Mouse (Mus musculus): ENCODE measurements at regions not wholly inside any gene's neighbourhood (a gene's known extent, or its start where the extent isn't known, plus 50 kb on each side); places are given as distances from the start of the nearest gene placed in this dataset.

GRCm38 (mm10) chr2:133235175-133235920, 289.6 kb upstream of the Fermt1 start:
- DNase-seq, result no peak

- DNase-seq, result peak; percentile 27 to 31
Observed at GRCm38 (mm10) chr2:133252131-133252530, 299.8 kb upstream of the Bmp2 start.

GRCm38 (mm10) chr2:133274424-133274823, 277.5 kb upstream of the Bmp2 start:
- DNase-seq, result no peak

- no peak for DNase-seq
Observed at GRCm38 (mm10) chr2:133278546-133278945, 273.4 kb upstream of the Bmp2 start.

GRCm38 (mm10) chr2:133279275-133279674, 272.7 kb upstream of the Bmp2 start:
- DNase-seq, result no peak

GRCm38 (mm10) chr2:133282692-133283091, 269.3 kb upstream of the Bmp2 start:
- no peak for DNase-seq

GRCm38 (mm10) chr2:133283709-133284108, 268.2 kb upstream of the Bmp2 start:
- no peak for DNase-seq

GRCm38 (mm10) chr2:133294136-133294535, 257.8 kb upstream of the Bmp2 start:
- DNase-seq, result peak in 1 of 2 experiments; percentile 2

- DNase-seq, result no peak
Observed at GRCm38 (mm10) chr2:133305936-133306335, 246.0 kb upstream of the Bmp2 start.

- no peak for DNase-seq
Observed at GRCm38 (mm10) chr2:133311001-133311400, 241.0 kb upstream of the Bmp2 start.

GRCm38 (mm10) chr2:133326290-133327050, 225.5 kb upstream of the Bmp2 start:
- DNase-seq, result no peak

- no peak for DNase-seq
Observed at GRCm38 (mm10) chr2:133327653-133328052, 224.3 kb upstream of the Bmp2 start.

GRCm38 (mm10) chr2:133336177-133336901, 215.6 kb upstream of the Bmp2 start:
- DNase-seq, result no peak

- DNase-seq, result no peak
Observed at GRCm38 (mm10) chr2:133338150-133338549, 213.8 kb upstream of the Bmp2 start.

- no peak for DNase-seq
Observed at GRCm38 (mm10) chr2:133341352-133341751, 210.6 kb upstream of the Bmp2 start.

- DNase-seq, result no peak
Observed at GRCm38 (mm10) chr2:133345964-133346788, 205.8 kb upstream of the Bmp2 start.

- DNase-seq, result no peak
Observed at GRCm38 (mm10) chr2:133346789-133347424, 205.1 kb upstream of the Bmp2 start.

GRCm38 (mm10) chr2:133351306-133351705, 200.7 kb upstream of the Bmp2 start:
- no peak for DNase-seq

GRCm38 (mm10) chr2:133352800-133353199, 199.2 kb upstream of the Bmp2 start:
- no peak for DNase-seq

- no peak for DNase-seq
Observed at GRCm38 (mm10) chr2:133362693-133363443, 189.1 kb upstream of the Bmp2 start.

- no peak for DNase-seq
Observed at GRCm38 (mm10) chr2:133371490-133372215, 180.3 kb upstream of the Bmp2 start.

Data from cerebellum, postnatal 36 days (tissue).